Mouse (Mus musculus): Measurements from ENCODE around the gene Fmo5.

Fmo5 gene

GRCm38 (mm10) chr3:97681321-97682158, 52.9 kb downstream of the Fmo5 start:
- peak; percentile 86 for DNase-seq (ENCODE audit: low spot score)

DNA sequence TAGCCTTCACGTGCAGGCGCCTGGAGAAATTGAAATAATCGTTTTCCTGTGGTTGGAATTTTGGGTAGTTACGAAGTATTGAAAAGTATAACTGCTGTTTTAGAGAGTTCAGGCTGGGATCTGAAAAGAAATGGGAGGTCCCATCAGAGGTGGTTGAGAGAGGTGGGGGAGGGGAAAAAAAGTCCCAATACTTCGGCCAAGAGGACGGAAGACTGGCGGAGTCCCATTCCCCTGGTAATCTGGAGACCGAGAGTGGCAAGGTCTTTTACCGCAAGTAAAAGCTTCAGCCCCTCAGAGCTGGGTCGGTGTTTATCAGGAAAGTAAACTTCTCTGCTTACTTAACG, 53.5 kb downstream of the Fmo5 start:
- no peak for DNase-seq (ENCODE audit: low spot score)

DNA sequence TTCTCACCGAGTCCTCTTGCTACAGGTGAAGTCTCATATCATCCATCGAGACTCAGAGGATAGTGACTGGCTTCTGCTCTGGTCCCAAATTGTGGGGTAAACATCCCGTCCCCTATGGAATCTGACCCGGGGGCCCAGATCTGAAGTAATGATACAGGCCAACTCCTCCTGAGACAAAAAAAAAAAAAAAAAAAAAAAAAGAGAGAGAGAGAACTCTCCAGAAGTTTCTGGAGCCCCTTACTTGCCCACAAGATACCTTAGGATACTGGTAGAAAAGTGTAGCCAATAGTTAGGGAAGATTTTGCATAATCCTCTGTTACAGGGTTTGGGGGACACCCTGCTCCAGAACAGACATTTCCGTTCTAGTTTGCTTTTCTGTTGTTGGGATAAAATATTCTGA, 54.0 kb downstream of the Fmo5 start:
- no peak for DNase-seq (ENCODE audit: low spot score)

- peak; percentile 91 for DNase-seq (ENCODE audit: low spot score)
Measured at GRCm38 (mm10) chr3:97683560-97684195, 55.1 kb downstream of the Fmo5 start.

- DNase-seq (ENCODE audit: low spot score), result no peak
Measured at GRCm38 (mm10) chr3:97686372-97687117, 57.9 kb downstream of the Fmo5 start.

GRCm38 (mm10) chr3:97689289-97689688, 60.7 kb downstream of the Fmo5 start:
- DNase-seq (ENCODE audit: low spot score), result no peak

DNA sequence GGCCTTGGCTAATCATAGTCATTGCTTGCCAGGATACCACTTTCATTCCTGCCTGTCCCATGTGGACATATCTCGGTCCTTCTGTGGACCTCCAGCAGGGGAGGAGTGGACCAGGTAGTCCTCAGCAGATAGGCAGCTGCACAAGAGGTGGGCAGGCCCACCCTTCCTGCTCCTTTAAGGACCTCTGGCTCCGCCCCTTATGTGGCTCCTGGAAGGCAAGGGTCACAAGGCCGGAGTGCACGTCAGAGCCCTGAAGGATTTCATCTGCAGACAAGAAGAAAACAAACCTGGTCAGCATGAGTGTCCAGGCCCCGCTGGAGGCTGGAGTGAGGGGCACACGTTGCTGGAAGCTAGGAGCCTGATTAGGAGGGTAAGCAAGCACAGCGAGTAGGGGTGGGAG, 62.0 kb downstream of the Fmo5 start:
- peak; percentile 78 for DNase-seq (ENCODE audit: low spot score)

DNA sequence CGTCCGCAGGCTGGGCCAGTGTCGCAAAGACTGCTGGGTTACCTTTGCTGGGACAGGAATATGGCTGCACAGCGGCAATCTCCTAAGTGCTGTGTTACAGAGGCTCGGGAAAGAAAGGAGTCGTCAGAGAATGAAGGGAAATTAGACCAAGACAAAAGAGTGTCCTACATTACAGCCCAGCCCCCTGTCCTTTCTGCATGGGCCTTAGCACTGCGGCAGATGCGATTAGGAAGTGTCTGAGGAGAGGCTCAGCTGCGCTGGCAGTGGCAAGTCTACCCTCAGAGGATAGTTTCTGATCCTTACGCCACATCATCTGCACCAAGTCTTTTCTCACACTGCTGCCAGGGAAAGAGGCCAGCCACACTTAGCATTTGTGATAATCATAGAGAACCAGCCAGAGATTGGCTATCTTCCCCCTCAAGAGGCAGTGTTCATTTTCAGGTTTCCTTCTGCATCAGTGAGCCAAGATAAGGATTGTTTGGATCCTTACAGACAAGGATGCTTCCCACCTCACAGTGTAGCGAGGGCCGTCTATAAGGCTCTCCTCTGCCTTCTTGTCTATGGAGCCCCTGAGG, 62.9 kb downstream of the Fmo5 start:
- no peak for DNase-seq (ENCODE audit: low spot score)

GRCm38 (mm10) chr3:97693806-97694205, 65.2 kb downstream of the Fmo5 start:
- no peak for DNase-seq (ENCODE audit: low spot score)

DNA sequence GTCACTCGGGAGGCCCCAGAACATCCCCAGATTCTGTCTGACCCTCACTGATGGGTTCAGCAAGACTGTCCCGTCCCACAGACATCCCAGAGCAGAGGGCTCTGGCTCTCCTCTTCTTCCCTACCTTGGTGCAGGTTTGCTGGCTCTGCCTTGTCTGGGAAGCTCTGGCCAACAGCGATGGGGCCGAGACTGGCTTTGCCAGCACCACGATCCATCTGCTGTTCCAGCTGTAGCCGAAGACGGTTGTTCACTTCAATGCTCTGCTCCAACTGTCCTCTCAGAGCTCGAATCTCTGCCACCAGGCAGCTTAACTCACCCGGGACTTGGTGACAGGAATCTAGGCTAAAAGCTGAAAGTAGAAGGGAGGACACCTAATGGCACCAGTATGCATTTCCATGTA, 68.3 kb downstream of the Fmo5 start:
- no peak for DNase-seq (ENCODE audit: low spot score)

DNA sequence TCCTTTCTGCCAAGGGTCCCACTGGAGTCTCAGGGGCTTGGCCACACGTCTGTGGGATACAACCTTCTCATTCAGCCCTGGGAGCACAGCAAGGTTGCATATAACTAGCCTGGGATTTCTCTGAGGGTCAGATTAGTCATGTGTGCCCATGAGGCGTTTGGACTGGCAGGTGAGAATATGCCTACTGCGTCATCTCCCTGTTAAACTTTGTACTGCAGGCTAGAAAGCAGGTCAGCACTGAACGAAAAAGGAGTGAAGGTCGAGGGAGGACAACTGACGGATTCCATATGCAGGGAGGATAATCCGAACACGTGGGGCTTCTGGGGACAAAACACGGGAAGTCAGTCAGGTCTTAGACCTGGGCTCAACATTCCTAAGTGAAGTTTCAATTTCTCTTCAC, 68.7 kb downstream of the Fmo5 start:
- no peak for DNase-seq (ENCODE audit: low spot score)

GRCm38 (mm10) chr3:97699061-97699460, 70.5 kb downstream of the Fmo5 start:
- DNase-seq (ENCODE audit: low spot score), result no peak

- no peak for DNase-seq (ENCODE audit: low spot score)
Measured at GRCm38 (mm10) chr3:97701198-97701597, 72.6 kb downstream of the Fmo5 start.

- no peak for DNase-seq (ENCODE audit: low spot score)
Measured at GRCm38 (mm10) chr3:97702448-97703080, 74.0 kb downstream of the Fmo5 start.
